Mouse (Mus musculus) mesoderm, embryonic 11.5 days (tissue): Measurements from ENCODE around the gene Nudt9.
A peak's percentile ranks its signal among the peaks of the same experiment; 100 is the strongest.

ENCODE experiments used
- DNase-seq: peaks from one replicate; pipeline ENCODE4 v3.0.0-alpha.2; 2012; ENCODE audit warnings: low read depth, low spot score

Nudt9 gene

DNA sequence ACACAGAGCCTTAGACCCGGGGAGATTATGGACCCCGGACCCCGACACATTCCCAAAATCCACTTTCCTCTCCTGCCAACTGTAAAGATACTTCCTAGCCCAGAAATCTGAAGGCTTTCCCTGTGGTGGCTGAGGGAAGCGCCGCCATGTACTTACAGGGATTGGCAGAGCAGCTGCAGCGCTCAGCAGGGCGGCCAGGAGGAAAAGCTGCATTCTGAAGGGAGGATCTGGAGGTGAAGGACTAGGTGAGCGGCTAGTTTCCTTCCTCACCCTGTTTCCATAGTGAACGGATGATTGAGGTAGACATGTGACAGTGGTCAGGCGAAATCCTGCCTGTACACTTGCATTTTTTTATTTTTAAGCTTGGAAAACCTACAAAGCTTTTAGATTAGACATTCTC lies 30.3 kb downstream of the Nudt9 start:
- peak; percentile 13 for DNase-seq

DNA sequence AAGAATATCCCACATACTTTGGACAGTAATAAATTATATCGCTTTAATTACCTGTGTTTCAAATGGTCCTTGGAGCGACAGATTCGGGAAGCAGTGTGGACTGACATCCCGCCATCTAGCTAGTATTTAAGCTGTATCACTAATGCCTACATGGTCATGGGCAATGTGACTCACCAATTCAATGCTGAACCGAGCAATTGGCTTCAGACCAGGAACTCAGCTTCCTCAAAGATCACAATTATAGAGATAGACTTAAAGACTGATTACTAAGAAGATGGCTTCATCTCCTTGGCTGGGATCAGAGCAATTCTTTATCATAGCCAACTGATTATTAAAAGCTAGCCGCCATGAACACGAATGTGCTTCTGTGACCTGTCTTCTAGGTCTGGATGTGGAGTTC lies 31.4 kb downstream of the Nudt9 start, which contains the start of gene Gm17660:
TSS of gene Gm17660 (minus strand) at position 101 of the 400 bp plus-strand sequence.
- DNase-seq, result no peak

DNA sequence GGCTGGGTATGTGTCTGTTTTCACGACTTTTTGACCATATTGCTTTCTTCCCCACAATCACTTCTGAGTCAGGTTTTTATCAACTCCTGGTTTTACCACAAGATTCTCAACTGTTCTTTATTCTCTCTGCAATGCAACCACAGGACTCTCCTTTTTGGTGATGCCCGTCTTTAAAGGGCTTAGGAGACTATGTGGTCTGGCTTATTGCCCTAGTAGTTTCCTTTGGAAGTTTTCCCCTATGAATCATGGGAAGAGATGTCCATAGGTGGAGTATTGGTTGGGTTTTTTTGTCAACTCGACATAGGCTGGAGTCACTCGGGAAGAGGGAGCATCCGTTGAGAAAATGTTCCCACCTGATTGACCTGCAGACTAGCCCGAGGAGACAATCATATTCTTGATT lies 34.6 kb downstream of the Nudt9 start:
- no peak for DNase-seq

DNA sequence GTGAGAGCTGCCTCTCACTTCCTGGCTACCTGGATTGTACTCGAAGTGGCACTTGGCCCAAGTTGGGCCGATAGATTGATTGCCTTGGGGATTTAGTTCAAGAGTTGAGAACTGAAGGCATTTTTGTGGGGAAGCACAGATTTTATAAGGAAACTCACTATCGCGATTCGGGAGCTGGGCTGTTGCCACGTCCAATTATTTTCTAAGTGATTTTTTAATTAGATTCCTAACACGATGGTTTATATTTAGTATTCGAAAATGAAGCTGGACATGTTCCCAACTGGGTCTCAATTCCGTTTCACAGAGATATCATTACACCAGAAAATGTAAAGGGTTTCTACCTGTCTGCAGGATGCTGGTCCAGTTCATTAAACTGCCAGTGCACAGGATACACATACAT lies 39.3 kb downstream of the Nudt9 start:
- DNase-seq, result no peak

DNA sequence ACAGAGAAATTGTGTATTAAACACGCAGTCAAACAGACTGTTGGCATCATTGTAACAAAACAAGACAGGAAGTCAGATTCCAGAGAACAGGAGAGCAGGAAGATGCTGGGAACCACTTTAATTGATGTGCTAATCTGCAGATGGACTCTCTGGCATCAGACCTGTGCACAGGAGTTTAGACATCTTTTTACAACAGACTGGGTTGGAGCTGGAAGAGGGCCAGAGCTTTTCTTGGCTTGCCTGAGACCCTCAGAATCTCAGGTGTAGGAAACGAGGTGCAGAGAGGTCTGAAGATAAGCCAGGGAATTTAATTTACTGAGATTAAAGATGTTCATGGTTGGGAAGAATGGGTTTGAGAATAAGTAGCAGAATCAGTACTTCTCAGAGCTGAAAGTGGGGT lies 43.6 kb downstream of the Nudt9 start:
- DNase-seq, result no peak

DNA sequence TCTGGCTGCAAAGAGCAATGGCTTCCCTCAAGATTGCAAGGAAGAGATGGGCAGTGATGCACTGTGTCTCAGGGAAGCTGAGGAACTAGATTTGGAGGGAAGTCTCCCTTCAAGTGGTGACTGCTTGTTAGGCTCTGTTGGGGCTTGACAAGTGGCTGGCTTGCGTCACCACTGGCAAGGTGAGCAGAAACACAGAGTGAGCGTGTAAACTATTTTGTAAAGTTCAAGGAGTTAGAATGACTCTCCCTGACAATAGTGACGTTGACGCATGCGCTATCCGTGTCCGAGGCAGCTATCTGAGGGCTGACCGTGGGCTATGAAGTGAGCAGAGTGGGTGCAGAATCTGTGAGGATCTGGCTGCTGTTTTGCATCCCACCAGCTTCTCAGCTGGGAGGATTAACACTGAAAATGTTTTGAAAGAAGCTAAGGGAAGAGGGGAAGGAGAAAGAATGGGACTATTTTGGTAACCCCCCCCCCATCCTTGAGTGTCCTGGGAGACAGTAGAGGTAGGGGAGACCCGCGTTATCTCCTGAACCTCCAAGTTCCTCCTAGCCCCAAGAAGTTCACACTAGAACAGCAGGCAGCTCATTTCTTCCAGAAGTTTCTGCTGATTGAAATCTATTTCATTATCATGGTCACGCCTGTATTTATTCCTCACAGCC lies 49.4 kb downstream of the Nudt9 start:
- DNase-seq, result no peak

DNA sequence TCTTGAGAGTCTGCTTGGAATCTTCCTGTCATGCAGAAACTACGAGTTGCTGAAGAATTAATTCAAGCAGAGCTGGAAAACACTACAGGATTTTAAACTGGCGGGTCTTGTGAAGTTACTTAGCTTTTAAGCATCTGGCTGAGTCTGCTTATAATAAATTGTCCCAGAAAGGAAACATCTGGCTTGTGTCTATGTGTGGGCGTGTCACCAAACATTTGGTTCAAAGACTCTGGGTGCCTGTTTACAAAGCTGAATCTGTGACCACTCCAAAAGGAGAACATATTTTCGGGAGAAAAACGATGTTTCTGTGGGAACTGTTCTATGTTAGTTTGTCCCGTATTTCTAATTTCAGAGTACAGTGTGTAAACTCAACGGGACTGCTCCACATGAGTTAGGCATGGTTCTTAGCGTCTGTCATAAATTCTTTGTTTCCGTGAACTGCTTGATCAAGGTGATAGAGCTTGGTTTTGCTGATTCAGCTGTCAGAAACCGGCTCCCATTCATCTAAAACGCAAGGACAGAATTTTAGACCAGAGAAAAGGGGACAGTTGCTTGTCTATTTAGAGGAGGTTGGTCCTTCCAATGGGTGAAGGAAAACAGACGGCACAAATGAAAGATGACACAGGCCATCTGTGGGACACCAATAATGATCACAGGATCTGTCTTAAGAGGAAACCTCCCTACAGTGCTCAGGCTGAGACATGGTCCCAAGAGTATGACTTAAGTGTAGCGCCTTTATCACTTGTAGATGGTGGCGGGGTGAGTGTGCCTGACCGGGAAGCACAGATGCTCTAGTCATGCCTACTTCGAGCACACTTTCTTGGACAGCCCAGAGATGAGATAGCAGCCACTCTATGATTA lies 50.2 kb downstream of the Nudt9 start:
- DNase-seq, result no peak

DNA sequence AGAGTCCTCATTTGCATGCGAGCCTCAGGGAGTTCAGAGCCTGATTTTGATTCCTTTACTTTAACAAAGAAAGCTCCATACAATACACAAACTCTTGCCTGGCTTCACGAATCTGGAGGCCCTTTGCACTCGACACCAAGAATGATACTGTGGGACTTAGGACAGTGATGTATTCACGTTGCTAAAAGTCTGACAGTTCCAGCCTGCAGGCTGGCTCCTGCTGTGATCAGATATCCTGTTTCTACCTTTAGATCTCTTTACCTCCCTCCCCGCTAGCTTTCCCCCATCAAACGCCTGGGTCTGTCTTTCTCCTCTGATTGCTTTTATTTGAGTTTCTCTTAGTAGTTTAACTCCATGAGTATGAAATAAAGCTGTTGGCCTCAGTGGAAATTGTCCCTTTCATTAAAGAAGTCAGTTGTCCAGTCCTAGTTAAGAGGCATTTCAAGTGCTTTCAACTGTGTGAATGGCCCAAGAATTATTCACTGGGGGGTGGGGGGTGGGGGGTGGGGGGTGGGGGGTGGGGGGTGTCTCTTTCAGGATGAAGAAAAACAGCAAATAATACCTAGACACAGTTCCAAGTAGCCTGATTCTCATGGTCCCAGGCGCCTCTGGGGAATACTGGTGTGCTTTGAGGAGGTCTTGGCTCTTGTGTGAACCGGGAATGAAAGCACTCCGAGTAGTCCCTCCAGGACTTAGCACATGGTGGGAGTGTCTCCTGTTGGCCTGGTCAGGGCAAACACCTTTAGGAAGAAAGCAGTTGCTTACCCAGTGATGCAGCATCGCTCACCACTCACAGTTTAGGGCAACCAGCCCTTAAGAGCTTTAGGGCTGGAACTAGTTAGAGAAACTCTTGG lies 55.8 kb downstream of the Nudt9 start:
- peak; percentile 54 for DNase-seq

DNA sequence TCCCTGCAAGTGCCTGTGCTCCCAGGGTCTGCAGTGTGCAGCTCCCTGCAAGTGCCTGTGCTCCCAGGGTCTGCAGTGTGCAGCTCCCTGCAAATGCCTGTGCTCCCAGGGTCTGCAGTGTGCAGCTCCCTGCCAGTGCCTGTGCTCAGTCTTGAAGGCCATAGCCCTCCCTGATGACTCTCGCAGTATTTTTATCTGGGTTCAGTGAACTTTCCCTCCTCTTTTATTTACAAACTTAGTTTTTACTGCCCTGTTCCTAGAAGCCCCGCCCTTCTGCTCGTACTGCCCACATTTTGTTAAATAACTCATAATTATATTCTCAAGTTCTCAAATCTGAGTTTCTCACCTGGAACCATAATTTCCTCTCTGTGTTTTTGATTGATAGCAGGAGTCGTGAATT lies 57.1 kb downstream of the Nudt9 start:
- DNase-seq, result no peak

DNA sequence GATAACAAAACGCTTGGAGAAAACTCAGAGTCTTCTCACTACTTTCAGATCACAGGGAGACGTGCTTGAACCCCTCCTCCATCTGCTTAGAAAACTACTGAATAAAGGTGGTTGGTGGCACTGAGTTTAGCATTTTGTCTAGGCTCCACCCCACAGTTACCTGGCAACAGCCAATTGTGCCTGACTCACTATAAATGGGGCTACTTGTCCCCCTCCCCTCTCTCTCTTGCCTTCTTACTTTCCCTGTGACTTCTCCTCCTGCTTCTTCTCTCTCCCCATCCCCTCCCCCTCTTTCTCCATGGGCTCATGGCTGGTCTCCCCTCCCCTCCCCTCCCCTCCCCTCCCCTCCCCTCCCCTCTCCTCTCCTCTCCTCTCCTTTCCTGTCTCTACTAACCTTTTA lies 58.0 kb downstream of the Nudt9 start:
- DNase-seq, result no peak

DNA sequence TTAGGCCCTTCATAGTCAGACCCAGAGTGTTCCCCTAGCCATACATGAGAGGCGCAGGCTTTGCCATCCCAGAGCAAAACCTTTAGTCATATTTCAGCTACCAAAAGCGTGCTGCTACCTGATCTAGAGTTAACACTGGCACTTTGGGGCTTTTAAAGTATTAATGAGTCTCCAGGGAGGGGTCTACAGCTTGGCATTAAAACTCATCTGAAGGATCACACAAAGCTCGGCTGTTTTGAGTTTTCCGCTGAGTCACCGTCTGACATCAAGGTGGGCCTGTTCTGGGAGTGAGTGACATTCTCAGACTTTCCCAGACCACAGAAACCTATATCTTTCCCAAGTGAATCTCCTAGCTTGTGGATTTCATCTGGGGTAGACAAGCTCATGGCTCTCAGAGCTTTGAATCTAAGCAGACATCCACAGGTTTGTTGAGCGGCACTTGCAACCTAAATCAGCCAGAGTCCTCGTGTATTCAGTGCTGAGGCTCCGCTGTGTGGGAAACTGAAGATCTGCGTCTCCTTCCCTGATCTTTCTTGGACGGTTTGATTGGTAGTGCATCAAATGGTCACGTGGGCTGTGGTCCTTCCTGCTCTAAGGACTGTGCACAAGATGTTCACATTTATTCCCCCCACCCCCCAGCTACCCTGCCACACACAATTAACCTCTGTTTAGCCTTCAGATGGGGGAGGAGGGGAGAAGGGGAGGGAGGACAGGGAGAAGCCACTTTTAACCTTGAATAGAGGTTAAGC lies 62.2 kb downstream of the Nudt9 start:
- peak; percentile 65 for DNase-seq

DNA sequence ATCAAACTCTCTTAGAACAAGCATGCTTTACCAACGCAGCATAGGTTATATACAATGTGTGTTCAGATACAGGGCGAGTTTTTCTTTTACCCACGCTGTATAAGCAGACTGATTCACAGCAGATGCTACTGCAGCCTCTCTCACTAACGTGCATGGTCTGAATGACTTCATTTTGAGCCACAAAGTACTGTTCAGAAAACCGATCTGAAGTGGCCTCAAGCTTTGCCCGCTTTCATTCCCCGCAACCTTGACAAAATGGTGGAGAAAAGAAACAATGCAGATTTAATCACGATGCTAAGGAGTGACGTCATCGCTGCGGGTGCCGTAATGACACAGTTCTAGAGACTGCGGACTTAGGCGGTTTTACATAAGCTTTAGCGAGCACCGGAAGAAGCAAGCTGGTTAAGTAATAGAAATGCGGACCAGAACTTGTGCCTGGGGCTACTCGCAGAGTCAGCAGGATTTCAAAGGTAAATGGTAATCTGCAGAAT lies 62.8 kb downstream of the Nudt9 start:
- DNase-seq, result peak; percentile 75

DNA sequence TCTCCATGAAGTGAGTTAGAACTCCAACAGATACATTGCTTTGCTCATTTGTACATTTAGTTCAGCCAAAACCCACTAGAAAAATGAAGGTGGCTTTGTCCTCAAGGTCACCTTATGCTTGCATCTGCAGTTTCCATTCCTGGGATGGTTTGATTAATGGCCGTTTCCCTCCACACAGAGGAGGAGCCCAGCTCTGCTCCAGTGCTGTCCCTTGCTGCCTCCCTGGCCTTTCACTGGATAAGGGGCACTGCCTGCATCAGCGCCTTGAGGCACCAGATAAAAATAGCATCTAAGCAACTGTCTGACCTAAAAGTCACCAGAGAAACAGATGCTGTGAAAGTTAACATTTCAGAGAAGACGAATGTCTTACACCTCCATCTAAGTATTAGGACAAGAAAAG lies 63.4 kb downstream of the Nudt9 start:
- peak; percentile 66 for DNase-seq

DNA sequence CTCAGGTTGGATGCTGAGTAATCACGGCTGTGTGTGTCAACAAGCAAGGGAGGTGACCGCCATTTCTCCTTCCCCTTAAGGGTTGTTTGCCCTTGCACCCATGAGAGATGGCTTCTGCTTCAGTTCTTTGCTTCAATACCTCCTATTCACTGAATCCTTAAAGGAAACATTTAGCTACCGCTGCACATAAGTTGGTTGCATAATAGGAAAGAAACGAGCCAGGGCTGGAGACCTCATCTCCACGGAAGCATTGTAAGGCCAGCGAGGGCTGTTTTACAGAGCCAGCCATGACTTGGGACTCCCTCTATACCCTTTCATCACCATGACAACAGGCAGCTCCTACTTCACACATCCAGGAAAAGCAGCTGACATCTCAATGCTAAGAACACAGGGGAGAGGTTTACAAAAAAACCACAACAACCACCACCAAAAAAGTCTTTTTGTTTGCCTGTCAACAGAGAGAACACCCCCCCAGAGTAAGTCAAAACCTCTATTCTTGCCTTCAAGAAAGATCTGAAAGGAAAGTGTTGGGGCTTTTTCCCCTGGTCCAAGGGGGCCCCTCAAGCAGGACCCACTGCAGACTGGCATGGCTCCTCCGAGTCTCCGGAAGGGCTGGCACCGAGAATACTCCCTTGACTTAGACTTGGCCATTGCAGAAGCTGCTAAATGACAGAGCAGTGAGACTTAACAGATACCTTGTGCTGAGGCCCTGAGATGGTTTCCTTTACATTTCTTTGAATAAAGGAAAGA lies 64.2 kb downstream of the Nudt9 start:
- DNase-seq, result peak; percentile 77

DNA sequence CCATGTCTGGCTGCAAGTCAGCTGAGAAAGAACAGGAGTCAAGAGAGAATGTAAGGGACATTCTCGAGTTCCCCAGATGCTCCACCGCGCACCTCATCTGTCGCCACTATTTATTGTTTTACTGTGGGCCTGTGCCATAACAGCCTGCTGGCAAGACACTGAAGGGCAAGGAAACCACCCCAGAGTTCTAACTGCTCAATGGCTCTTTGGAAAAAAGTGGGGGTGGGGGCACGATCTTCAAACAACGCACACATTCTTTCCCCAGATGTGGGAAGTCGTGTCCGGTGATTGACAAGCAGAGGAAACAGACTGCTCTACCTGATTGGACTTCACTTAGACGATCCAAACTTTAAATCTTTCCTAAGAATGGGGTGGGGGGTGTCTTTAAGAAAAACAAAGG lies 65.9 kb downstream of the Nudt9 start:
- peak; percentile 77 for DNase-seq

DNA sequence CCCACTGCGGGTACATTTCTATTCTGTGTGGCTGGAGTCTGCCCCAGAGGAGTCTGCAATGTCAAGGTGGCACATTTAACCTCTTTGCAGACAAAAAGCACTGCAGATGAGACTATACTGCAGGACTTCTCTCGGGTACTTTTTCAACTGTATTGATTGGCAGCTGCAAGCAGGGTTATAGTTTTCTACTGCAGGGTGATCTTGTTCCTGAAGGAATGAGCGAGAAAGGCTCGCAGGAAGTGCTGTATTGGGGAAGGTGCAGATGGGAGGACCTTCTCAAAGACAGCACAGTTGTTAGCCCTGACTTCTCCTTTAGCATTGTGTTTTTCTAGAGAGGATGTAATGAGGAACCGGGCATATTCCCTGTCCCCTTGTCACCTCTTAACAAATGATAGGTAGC lies 66.4 kb downstream of the Nudt9 start:
- no peak for DNase-seq

DNA sequence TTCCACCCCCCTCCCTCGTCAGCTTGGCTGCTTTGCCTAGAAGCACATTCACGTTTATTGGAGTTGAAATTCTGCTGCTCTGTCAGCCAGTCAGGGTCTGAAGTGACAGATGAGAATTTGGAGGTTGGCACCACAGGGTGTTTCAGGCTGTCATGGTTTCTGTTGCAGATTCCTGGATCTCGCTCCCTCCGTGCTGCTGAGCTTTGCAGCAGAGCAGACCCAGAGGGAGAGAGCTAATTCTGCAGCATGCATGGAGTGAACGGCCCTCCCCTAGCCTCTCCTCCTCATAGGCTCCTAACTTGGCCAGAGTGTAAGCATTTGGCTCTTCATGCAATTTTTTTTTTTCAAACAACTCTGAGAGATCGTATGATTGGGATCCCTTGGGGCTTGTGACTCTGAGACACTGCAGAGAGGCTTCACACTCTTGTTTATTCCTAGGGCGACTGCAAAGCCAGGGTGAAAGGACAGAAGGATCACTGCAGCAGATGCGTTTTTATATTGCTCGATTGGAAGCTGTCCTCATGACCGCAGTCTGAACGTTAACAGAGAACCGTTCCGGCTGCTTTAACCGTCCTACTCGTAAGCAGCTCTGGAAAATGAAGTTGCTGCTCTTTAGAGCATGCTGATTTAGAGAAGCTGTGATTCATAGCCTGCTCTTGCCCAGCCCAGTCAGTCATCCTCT lies 67.5 kb downstream of the Nudt9 start, which contains the start of gene Sparcl1:
TSS of gene Sparcl1 (minus strand) at position 243 of the 682 bp plus-strand sequence.
- DNase-seq, result peak; percentile 56
